Mouse (Mus musculus): ENCODE results near the gene Efna4. TPM values are rescaled to one million over a fixed set of nuclear protein-coding genes. Genes with fewer than 3 reads are reported as not detected.

Efna4 gene
- polyA plus RNA-seq, 1 experiment: 13.7 TPM

DNA sequence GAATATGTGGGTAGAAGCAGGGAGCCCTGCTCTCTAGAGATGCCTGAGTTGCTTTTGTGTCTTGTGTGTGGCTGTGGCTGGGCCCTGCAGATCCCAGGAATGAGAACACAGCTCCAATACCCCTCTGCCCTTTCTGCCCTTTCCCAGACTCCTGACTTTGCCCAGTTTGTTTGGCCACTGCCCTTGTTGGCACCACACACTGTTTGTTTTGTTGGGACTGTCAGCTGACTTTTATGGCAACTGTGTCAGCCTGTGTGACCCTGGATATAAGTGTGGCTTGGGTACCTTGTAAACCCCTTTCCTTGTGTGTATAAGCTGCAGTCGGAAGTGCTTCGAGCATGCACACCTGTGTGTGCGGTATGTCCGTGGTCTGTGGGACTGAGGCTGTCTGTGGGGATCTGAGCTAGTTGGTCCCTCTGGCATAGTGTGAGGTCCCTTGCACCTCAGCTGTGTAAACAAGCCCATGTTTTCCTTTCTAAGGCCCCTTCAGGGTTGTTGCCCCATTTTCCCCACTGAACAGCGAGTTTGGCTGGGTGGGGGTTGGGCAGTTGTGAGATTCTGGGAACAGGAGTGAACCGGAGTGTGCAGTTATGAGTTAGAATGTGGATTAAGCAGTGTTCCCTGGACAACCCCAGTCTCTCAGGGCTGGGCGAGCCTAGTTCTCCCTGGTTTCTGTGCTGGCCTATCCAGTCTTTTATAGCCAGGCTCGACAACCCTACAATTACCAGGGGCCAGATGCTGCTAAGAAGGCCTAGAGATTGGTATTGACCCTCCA, 32.1 kb downstream of the Efna4 start:
- DNase-seq (ENCODE audit: low read depth): no peak

DNA sequence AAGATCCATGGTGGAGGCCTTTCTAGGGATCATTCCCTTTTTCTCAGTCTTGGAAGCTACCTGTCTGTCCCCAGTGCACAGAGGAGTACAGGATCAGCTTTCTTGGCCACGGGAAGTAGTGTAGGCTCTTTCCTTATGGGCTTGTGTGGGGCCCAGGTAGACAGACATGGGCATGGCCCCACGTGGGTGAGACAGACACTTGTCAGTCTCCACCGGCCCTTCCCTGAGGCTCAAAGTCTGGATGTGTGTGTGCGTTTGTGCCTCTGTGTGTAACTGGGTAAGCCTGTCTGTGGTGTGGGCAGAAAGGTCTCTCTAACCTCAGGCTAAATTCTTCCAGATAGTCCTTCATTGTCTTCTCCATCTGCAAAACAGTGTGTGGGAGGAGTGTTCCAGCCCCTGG, 32.7 kb downstream of the Efna4 start:
- DNase-seq (ENCODE audit: low read depth): no peak

DNA sequence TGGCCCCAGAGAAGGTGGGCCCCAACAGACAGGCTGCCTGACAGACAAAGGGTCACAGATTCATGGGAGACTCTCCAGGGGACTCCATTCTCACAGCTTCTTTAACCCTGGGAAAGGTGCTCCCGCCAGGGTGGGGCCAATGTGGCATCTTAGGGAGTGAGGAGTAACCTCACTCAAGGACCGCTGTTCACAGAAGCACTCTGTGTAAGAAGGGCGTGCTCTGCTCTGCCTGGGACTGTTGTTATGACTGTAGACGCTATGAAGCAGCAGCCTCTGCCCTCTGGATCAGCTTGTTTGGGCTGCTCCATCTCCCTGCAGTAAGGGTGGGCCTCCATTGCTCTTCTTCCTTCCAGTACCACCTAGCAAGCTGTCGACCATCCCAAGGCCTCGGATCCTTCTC, 33.4 kb downstream of the Efna4 start:
- no peak for DNase-seq (ENCODE audit: low read depth)

DNA sequence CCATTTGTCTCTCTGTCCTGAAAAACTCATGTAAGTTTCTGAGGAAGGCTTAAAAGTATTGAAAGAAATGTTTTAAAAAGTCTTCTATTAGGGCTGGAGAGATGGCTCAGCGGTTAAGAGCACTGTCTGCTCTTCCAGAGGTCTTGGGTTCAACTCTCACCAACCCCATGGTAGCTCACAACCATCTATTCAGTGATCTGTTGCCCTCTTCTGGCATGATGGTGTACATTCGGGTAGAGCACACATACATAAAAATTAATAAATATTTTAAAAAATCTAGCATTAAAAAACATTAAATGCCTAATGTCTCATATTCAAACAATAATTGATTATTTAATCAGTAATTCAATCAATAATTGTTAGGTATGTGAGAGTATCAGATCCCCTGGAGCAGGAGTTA, 37.3 kb downstream of the Efna4 start:
- no peak for DNase-seq (ENCODE audit: low read depth)

DNA sequence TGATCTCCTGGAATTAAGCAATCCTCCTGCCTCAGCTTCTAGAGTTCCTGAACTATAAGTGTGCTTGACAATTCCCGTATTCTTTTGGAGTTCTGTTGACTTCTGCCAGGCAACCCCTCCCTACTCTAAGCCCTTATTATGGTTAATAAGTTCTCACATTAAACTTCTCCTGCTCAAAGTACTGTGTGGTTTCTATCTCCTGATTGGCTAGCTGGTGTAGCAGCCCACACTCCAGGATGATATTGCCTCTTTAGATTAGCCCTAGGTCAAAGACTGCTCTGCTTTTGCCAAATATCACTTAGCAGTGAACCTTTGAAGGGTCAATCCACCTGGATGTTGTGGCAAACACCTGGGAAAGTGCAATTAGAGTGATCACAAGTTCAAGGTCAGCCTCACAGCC, 37.8 kb downstream of the Efna4 start:
- no peak for DNase-seq (ENCODE audit: low read depth)

DNA sequence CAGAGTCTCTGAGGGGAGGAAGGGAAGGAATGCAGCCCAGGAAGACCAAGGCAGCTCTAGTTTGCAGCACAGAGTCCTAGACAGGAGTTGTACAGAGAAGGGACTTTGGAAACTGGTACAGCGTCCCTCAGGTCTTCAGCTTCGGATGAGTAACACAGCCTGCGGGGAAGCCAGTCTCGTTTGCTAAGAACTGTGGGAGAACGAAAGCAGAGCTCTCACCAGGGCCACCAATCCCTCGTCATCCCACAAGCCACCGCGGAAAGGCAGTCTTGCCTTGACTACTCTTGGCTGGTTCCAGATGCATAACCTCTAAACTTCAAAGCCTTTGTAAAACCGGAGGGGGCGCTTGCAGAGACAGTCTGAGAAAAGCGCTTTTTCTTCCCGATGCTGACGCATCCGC, 38.3 kb downstream of the Efna4 start:
- no peak for DNase-seq (ENCODE audit: low read depth)

DNA sequence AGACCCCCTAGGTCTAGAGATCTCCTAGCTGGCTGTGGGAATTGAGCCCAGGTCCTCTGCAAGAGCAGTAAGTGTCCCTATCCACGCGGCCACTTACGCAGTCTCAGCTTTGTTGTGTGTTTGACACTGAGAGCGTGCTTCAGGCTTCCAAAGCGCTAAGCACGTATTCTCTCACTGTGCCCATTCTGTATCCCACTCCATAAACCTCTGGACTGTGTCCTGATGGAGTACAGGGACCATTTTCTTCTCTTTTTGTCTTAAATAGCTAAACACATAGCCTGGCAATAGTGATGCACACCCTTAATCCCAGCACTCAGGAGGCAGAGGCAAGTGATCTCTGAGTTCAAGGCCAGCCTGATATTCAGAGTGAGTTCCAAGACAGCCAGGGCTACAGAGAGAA, 38.9 kb downstream of the Efna4 start:
- no peak for DNase-seq (ENCODE audit: low read depth)

DNA sequence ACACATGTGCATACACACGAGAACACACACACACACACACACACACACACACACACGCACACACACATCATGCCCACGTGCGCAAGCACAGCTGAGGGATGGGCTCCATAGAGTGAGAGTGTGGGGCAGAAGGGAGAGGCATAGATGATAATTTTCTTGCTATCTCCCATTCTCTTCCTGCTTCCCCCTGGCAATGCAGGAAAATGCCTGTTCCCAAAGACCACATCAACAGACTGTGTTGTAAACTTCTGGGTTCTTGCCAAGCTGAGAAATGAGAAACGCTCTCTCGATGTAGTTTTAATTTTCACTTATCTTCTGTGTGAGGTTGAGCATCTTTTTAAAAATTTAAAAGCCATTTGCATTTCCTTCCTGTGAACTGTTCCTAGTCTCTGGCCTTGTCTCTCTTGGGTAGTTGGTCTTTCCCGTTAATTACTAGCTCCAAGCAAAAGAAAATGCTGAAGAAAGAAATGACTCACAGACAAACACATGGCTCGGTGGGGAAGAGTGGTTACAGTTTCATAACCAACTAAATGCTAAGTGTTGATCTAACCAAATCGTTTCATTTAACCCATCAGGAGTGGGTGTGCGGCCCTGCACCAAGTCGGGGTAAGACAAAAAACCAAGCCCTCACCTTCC, 40.9 kb downstream of the Efna4 start:
- DNase-seq (ENCODE audit: low read depth): no peak

DNA sequence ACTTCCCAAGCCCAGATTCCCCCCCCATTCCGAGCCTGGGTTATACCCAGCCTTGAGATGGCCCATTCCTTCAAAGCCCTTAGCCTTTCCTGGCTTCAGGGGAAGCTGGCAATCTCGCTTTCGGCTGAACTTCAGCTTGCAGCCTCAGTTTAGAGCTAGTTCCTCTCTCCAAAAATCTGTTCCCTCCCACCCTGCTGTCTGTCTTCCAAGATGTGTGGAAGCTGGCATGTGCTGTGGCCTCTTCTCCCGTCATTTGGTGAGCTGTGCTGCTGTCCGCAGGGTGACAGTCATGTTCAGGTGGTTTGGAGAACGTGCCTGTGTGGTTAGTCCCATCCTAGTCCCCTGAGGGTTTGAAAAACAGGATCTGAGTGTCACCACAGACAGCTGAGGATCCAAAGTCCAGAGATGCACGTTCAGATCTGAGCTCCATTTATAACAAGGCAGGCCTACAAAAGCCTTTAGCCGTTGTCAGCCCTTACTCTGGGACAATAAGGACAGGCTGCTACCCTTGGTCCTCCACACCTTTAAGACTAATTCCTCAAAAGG, 42.1 kb downstream of the Efna4 start:
- DNase-seq (ENCODE audit: low read depth): no peak

DNA sequence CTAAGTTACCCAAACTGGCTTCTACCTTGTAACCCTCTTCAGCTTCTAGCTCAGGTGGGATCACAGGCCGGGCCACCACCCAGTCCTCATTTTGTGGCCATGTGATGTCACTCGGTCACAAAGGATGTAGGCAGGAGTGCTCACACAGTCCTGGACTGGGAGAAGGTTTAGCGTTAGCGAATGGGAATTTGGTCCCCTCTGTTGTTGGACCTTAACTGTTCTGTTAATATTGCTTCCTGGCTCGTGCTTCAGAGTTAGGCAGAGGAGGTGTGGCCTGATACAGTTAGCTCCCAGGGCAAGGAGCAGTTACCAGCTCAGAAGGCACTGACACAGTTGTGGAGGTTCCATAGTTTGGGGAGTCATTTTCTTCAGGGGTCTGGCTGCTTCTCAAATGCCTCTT, 43.6 kb downstream of the Efna4 start:
- no peak for DNase-seq (ENCODE audit: low read depth)

DNA sequence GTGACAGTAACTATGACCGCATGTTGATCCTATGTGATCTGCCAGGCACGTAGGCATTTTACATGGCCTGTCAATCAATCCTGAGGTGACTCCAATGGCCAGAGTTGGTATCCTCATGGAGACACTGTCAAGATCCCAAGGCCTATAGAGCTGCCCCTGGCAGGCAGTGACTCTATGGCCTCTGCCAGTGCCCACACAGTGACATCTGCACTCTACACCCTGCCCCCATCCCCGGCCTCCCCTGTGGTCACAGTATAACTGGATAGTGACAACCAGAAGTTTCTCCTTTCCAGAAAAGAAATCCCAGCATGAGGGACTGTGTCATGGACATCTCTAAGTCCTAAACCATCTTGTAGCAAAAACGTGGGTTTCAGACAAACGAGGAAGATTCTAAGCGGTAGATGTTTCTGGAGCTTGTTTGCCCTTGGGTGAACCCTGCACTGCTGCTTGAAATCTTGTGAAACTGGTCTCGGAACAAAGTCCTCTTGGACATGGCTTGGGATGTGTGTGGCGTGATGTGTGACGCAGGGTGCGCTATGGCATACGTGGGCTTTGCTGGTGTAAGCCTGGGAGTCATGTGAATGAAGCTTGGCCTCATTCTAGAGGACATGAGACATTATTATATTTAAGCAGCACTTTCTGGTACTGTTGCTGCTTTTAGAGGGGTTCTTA, 44.4 kb downstream of the Efna4 start:
- DNase-seq (ENCODE audit: low read depth): no peak

DNA sequence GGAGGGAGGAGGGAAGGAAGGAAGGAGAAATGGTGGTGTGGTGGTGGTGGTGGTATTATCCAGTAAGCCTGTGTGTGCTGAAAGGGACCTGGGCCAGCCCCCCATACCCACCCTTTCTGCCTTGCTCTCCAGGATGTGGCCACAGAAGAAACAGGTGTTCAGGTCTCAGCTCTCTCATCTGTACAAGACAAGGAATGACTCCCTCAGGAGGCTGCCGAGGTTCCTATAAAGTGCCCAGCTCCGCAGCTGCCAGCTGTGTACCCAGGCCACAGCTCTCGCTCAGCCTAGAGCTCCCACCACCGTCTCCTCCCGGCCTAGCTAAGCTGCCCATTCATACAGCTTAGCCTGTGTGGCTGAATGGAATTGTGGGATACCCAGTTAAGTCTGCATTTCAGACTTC, 45.5 kb downstream of the Efna4 start:
- no peak for DNase-seq (ENCODE audit: low read depth)

DNA sequence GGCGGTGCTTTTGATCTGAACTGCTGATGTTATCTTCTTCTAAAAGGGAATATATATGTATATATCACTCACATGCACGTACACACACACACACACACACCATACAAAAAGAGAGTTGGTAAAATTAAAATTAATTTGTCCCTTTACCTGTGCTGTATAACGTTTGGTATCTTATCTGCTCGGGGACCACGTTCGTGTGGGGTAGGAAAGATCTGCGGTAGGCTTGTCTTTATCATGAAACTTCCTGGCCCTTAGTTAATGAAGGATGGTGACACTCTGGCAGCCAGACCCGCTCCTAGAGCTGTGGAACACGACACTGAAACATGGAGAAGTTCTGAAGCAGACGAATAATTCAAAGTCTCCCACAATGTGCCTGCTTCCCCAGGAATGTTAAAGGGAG, 46.0 kb downstream of the Efna4 start:
- DNase-seq (ENCODE audit: low read depth): no peak

DNA sequence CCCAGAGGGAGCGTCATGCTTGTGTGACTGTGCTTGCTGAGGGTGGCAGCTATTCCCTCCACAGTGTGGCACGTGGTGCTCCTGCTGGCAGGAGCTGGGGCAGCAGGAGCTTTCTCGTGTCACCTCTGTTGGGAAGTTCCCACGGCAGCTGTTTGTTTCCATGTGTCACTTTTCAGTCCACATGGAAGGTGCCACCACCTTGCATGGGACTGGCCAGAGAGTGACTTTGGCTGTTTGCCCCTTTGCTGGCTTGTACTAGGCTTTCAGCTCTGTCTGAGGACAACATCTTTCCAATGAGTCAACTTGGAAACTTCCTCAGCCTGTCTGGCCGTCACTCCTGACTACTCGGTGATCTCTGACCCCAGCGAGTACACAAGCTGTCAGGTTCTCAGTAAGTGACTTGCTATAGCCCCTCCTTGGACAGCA, 49.3 kb downstream of the Efna4 start:
- no peak for DNase-seq (ENCODE audit: low read depth)

DNA sequence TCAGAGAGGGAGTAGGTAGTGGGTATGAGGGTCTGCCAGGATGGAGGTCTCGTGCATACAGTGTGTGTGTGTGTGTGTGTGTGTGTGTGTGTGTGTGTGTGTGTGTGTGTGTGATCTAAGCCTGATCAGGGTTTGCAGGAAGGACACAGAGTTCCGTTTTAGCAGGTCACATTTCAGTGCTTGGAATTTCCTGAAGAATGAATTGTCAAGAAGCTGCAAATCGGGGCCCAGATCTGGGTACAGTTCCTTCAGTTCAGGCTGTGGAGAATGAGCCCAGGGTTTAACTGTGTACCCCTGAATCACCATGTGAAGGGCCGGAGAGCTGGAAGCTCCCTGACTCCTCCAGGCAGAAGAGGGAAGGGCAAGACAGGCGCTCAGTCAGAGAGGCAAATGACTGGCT, 50.5 kb downstream of the Efna4 start:
- no peak for DNase-seq (ENCODE audit: low read depth)

DNA sequence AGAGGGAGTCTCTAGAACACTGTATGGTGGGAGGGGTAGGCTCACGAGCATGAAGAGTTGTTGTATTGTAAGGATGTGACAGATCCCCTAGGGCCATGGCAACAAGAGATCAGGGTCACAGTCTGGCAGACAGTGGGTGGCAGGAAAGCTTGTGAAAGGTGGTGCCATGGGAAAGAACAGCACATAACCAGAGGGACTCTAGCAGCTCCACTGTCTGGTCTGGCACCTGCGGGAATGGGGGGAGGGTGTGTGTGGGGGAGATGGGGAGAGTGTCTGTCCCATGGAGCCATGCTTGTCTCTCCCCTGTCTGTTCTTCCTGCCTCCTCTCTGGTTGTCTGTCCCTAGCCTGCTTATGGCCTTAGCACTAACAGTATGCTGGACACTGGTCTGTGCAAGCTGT, 52.3 kb downstream of the Efna4 start:
- DNase-seq (ENCODE audit: low read depth): no peak

DNA sequence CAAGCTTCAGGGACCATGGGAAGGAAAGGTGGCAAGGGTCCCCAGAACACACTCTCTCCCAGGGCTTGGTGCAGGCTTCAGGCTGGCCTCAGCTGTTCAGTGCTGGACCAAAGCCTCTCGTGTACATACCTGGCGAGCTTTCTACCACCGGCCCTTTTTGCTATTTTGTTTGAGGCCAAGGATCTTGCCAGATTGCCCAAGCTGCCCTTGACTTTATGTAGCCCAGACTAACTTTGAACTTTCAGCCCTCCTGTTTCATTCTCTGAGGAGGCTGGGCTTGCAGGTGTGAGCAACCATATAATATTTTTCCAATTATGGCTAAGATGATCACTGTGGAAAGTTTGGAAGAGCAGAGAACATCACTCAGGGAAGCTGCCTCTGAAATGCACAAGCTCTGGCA, 53.6 kb downstream of the Efna4 start:
- DNase-seq (ENCODE audit: low read depth): no peak

Other genes starting within 250 kb of the Efna4 start
- 38.4 and 45.6 TPM in 2 replicates for gene Rusc1, start 244.7 kb downstream of the Efna4 start, polyA plus RNA-seq (2012; rRNA removed)
- gene Gm43738, start 236.9 kb downstream of the Efna4 start, polyA plus RNA-seq (2012; rRNA removed): not detected in 2 replicates
- gene Fdps, start 236.1 kb downstream of the Efna4 start, polyA plus RNA-seq (2012; rRNA removed): 187 and 221 TPM in 2 replicates
- gene Pklr, start 201.9 kb downstream of the Efna4 start, polyA plus RNA-seq (2012; rRNA removed): 6.5 and 10.3 TPM in 2 replicates
- 0.77 and 1.1 TPM in 2 replicates for gene Hcn3, start 177.8 kb downstream of the Efna4 start, polyA plus RNA-seq (2012; rRNA removed)
- gene Clk2, start 173.2 kb downstream of the Efna4 start, polyA plus RNA-seq (2012; rRNA removed): 67.9 and 68.0 TPM in 2 replicates
- 105 and 120 TPM in 2 replicates for gene Scamp3, start 160.6 kb downstream of the Efna4 start, polyA plus RNA-seq (2012; rRNA removed)
- gene Fam189b, start 154.9 kb downstream of the Efna4 start, polyA plus RNA-seq (2012; rRNA removed): 12.9 and 14.1 TPM in 2 replicates
- 140 and 143 TPM in 2 replicates for gene Gba, start 135.1 kb downstream of the Efna4 start, polyA plus RNA-seq (2012; rRNA removed)
- gene Thbs3, start 122.8 kb downstream of the Efna4 start, polyA plus RNA-seq (2012; rRNA removed): 30.0 and 40.7 TPM in 2 replicates
- 150 and 153 TPM in 2 replicates for gene Mtx1, start 110.9 kb downstream of the Efna4 start, polyA plus RNA-seq (2012; rRNA removed)
- 0.69 and 1.5 TPM in 2 replicates for gene Muc1, start 109.0 kb downstream of the Efna4 start, polyA plus RNA-seq (2012; rRNA removed)
- 120 and 144 TPM in 2 replicates for gene Krtcap2, start 92.1 kb downstream of the Efna4 start, polyA plus RNA-seq (2012; rRNA removed)
- gene Trim46, start 91.7 kb downstream of the Efna4 start, polyA plus RNA-seq (2012; rRNA removed): 3.0 and 3.3 TPM in 2 replicates
- 481 and 623 TPM in 2 replicates for gene Dpm3, start 78.7 kb downstream of the Efna4 start, polyA plus RNA-seq (2012; rRNA removed)
- 264 and 294 TPM in 2 replicates for gene Slc50a1, start 67.5 kb downstream of the Efna4 start, polyA plus RNA-seq (2012; rRNA removed)
- 36.7 and 40.9 TPM in 2 replicates for gene Efna1, start 56.9 kb downstream of the Efna4 start, polyA plus RNA-seq (2012; rRNA removed)
- 5.2 and 7.3 TPM in 2 replicates for gene Efna3, start 15.1 kb downstream of the Efna4 start, polyA plus RNA-seq (2012; rRNA removed)
- gene Adam15, start 12.0 kb upstream of the Efna4 start, polyA plus RNA-seq (2012; rRNA removed): 170 and 223 TPM in 2 replicates
- 2.5 and 3.1 TPM in 2 replicates for gene Dcst2, start 23.9 kb upstream of the Efna4 start, polyA plus RNA-seq (2012; rRNA removed)
- 3.6 and 4.3 TPM in 2 replicates for gene Dcst1, start 27.2 kb upstream of the Efna4 start, polyA plus RNA-seq (2012; rRNA removed)
- gene Zbtb7b, start 56.7 kb upstream of the Efna4 start, polyA plus RNA-seq (2012; rRNA removed): 71.3 and 87.9 TPM in 2 replicates
- gene Lenep, start 64.8 kb upstream of the Efna4 start, polyA plus RNA-seq (2012; rRNA removed): not detected in 2 replicates
- 41.9 and 47.7 TPM in 2 replicates for gene Flad1, start 73.8 kb upstream of the Efna4 start, polyA plus RNA-seq (2012; rRNA removed)
- gene Cks1b, start 80.4 kb upstream of the Efna4 start, polyA plus RNA-seq (2012; rRNA removed): 51.7 and 55.1 TPM in 2 replicates
- 114 and 118 TPM in 2 replicates for gene Shc1, start 80.4 kb upstream of the Efna4 start, polyA plus RNA-seq (2012; rRNA removed)
- 38.0 and 43.3 TPM in 2 replicates for gene Pygo2, start 92.2 kb upstream of the Efna4 start, polyA plus RNA-seq (2012; rRNA removed)
- gene Pbxip1, start 98.7 kb upstream of the Efna4 start, polyA plus RNA-seq (2012; rRNA removed): 63.7 and 69.4 TPM in 2 replicates
- gene Pmvk, start 116.5 kb upstream of the Efna4 start, polyA plus RNA-seq (2012; rRNA removed): 75.1 and 82.0 TPM in 2 replicates
- gene Kcnn3, start 182.1 kb upstream of the Efna4 start, polyA plus RNA-seq (2012; rRNA removed): 1.5 and 2.6 TPM in 2 replicates

All from gonadal fat pad, adult 2 months (tissue).